Mouse (Mus musculus): ENCODE results near the gene Aoc2. TPM values are rescaled to one million over a fixed set of nuclear protein-coding genes. Genes with fewer than 3 reads are reported as not detected.

Aoc2 gene
- polyA plus RNA-seq, 1 experiment from 2014 or later = 1.8 TPM

DNA sequence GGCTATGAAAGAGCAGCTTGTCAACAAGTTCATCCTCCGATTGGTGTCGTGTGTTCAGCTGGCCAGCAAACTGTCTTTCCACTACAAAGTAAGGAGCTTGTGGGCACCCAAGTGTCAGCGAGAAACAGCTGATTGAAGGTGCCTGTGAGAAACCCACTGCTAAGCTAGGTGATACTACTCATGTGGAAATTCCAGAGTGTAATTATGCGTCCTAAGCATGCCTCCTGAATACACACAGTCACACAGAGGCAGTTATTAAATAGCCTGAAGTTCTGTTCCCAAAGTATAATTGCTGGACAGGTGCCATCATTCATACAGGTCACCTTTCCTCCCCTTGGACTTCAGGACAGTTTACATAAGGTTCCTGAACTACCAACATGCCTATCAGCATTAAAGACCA is 41.1 kb upstream of the Aoc2 start:
- H3K4me3 ChIP-seq (ENCODE audit: low read depth, low read length) = no peak overlapping the region
- WGBS (ENCODE audit: insufficient replicate concordance) = 66% methylated on average over 4 of the region's 4 CpGs
- H3K9ac ChIP-seq (ENCODE audit: low read depth, low read length) = no peak overlapping the region
- no peak overlapping the region for H3K4me2 ChIP-seq (ENCODE audit: low read depth, low read length)
- H3K27ac ChIP-seq (ENCODE audit: low read length) = no peak overlapping the region
- H3K4me1 ChIP-seq (ENCODE audit: control insufficient read depth, low read depth, low read length) = peaks cover 4% of the 10 kb centered on the region
- peaks cover 10% of the 10 kb centered on the region for H3K36me3 ChIP-seq (ENCODE audit: control insufficient read depth, insufficient read depth)
- ATAC-seq (ENCODE audit: low read depth) = no peak
- H3K9me3 ChIP-seq (replicated peaks; ENCODE audit: control insufficient read depth, low read length) = no peaks in the 10 kb centered on the region
- H3K27me3 ChIP-seq (ENCODE audit: control insufficient read depth, insufficient read depth, low read depth, low read length) = no peaks in the 10 kb centered on the region

DNA sequence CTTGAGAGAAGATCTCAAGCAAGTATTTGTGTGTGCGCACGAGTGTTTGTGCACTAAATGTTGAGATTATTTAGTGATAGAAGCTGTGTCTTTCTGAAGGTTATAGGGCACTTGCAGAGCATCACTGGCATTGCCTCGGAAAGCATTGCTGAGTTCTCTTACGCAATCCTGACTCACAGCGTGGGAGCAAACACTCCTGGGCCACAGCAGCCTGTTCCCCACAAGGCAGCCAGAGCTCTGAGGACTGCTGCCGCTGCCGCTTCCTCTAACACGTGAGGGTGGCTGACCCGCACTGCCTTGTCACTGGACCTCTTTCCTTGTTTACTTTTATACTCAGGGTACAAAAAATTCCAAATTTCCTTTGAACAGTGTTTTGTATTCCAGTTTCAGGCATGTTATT is 37.6 kb upstream of the Aoc2 start:
- H3K27ac ChIP-seq (ENCODE audit: low read length) = no peak overlapping the region
- ATAC-seq (ENCODE audit: low read depth) = peak; percentile 50; the same call in 1 of the 2 replicates
- H3K9me3 ChIP-seq (replicated peaks; ENCODE audit: control insufficient read depth, low read length) = no peaks in the 10 kb centered on the region
- no peak overlapping the region for H3K4me2 ChIP-seq (ENCODE audit: low read depth, low read length)
- no peaks in the 10 kb centered on the region for H3K27me3 ChIP-seq (ENCODE audit: control insufficient read depth, insufficient read depth, low read depth, low read length)
- H3K4me1 ChIP-seq (ENCODE audit: control insufficient read depth, low read depth, low read length) = no peaks in the 10 kb centered on the region; the same call in 1 of the 2 replicates
- no peak overlapping the region for H3K4me3 ChIP-seq (ENCODE audit: low read depth, low read length)
- H3K9ac ChIP-seq (ENCODE audit: low read depth, low read length) = no peak overlapping the region
- peaks cover 43% of the 10 kb centered on the region for H3K36me3 ChIP-seq (ENCODE audit: control insufficient read depth, insufficient read depth)
- WGBS (ENCODE audit: insufficient replicate concordance) = 61% methylated on average over 9 of the region's 9 CpGs

DNA sequence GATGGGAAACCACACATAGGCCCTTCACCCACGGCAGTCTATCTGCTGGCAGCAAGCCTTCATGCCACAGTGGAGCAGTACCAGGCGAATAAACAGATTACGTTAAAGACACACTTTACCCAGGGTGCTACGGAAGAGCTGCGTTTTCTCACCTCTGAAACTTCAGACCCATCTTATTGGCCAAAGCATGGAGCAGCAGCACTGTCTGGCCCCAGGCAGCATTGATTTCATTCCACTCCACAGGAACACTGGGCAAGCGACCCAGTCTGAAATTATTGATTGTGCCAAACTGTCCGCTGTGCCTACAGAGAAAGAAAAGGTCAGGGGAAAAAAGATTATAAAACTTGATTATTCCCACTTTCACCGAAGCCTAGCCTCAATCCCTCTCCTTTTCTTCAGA is 33.6 kb upstream of the Aoc2 start:
- peaks cover 73% of the 10 kb centered on the region for H3K36me3 ChIP-seq (ENCODE audit: control insufficient read depth, insufficient read depth)
- no peak overlapping the region for H3K4me3 ChIP-seq (ENCODE audit: low read depth, low read length)
- H3K27ac ChIP-seq (ENCODE audit: low read length) = no peak overlapping the region
- no peaks in the 10 kb centered on the region for H3K4me1 ChIP-seq (ENCODE audit: control insufficient read depth, low read depth, low read length)
- no peaks in the 10 kb centered on the region for H3K9me3 ChIP-seq (replicated peaks; ENCODE audit: control insufficient read depth, low read length)
- H3K27me3 ChIP-seq (ENCODE audit: control insufficient read depth, insufficient read depth, low read depth, low read length) = no peaks in the 10 kb centered on the region
- H3K9ac ChIP-seq (ENCODE audit: low read depth, low read length) = no peak overlapping the region
- ATAC-seq (ENCODE audit: low read depth) = no peak
- H3K4me2 ChIP-seq (ENCODE audit: low read depth, low read length) = no peak overlapping the region
- WGBS (ENCODE audit: insufficient replicate concordance) = 92% methylated on average over 8 of the region's 8 CpGs

DNA sequence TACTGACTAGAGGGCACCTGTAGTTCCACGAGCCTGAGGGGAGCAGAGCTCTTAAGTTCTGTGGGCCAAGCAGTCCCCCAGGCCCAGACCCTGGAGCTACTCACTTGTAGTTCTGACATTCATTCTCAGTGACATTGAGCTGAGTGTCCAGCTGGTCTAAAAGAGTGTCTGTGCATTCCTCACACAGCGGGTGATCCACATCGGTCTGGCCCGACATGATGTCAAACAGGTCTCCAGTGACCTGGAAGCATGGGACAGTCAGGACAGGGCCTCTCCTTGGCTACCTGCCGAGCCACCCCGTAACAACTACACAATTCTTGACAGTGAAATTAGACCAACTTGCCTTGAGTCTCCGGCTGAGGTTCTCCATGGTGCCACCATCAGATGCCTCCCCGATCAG is 29.7 kb upstream of the Aoc2 start:
- Histone ChIP-seq H3K4me1 (ENCODE audit: control insufficient read depth, low read depth, low read length) (peaks cover under 1% of the 10 kb centered on the region; the same call in 1 of the 2 replicates), H3K4me2 (ENCODE audit: low read depth, low read length) (no peak overlapping the region), H3K9me3 (replicated peaks; ENCODE audit: control insufficient read depth, low read length) (no peaks in the 10 kb centered on the region), H3K27me3 (ENCODE audit: control insufficient read depth, insufficient read depth, low read depth, low read length) (no peaks in the 10 kb centered on the region), H3K36me3 (ENCODE audit: control insufficient read depth, insufficient read depth) (peaks cover 61% of the 10 kb centered on the region), H3K27ac (ENCODE audit: low read length) (no peak overlapping the region), H3K4me3 (ENCODE audit: low read depth, low read length) (no peak overlapping the region), H3K9ac (ENCODE audit: low read depth, low read length) (no peak overlapping the region)
- ATAC-seq (ENCODE audit: low read depth) = no peak
- WGBS (ENCODE audit: insufficient replicate concordance) = 94% methylated on average over 8 of the region's 8 CpGs

DNA sequence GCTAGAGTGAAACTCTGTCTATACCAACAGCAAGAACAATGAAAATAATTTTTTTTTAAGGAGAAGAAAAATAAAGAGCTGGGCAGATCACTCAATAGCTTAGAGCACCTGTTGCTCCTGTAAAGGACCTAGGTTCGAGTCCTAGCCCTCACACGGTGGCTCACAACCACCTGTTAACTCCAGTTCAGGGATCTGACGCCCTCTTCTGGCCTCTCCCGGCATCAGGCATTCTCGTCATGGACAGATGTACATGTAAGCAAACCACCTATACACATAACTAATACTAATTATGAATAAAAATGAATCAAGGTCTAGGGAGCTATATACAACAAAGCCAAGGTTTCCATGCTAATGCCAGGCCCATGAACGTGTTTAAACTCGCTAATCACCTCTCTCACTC is 24.0 kb upstream of the Aoc2 start:
- Histone ChIP-seq H3K27ac (ENCODE audit: low read length) (peak overlapping the region; percentile 79), H3K36me3 (ENCODE audit: control insufficient read depth, insufficient read depth) (peaks cover 13% of the 10 kb centered on the region), H3K4me1 (ENCODE audit: control insufficient read depth, low read depth, low read length) (peaks cover 15% of the 10 kb centered on the region), H3K9me3 (replicated peaks; ENCODE audit: control insufficient read depth, low read length) (no peaks in the 10 kb centered on the region), H3K4me2 (ENCODE audit: low read depth, low read length) (peak overlapping the region; percentile 71), H3K9ac (ENCODE audit: low read depth, low read length) (peak overlapping the region; percentile 87), H3K4me3 (ENCODE audit: low read depth, low read length) (peak overlapping the region; percentile 85), H3K27me3 (ENCODE audit: control insufficient read depth, insufficient read depth, low read depth, low read length) (no peaks in the 10 kb centered on the region)
- 49% methylated on average over 7 of the region's 7 CpGs for WGBS (ENCODE audit: insufficient replicate concordance)
- ATAC-seq (ENCODE audit: low read depth) = no peak

DNA sequence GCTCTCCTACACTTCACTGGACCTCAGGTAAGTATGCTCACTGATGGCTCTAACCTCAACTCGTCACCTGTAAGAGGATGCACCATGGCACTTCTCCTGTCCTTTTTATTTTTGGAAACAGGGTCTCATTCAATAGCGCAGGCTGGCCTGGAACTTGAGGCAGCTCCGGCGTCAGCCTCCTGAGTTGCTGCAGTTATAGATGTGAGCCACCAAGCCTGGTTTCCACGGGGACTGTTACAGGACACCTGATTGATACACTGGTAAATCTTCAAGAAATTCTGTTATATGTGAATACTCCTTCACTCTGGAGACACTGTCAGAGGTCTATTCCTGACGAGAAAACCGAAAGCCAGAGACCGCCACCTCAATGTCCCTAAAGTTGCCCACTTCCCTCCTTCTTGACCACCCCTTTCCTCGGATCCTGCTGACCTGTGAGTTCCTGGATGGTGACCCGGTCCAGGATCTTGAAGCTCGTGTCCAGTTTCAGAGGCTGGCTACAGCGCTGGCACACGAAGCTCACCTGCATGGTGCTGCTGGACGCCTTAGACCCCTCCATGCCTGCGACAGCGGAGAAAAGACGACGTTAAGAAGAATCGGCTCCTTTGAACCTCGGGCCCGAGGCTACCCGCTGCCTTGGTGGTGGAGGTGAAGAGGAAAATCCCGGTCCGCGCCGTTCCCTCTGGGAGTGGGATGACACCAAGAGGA is 23.4 kb upstream of the Aoc2 start:
- H3K4me1 ChIP-seq (ENCODE audit: control insufficient read depth, low read depth, low read length) = peaks cover 15% of the 10 kb centered on the region
- 7% methylated on average over 26 of the region's 26 CpGs for WGBS (ENCODE audit: insufficient replicate concordance)
- H3K4me2 ChIP-seq (ENCODE audit: low read depth, low read length) = peak overlapping the region; percentile 71
- H3K27ac ChIP-seq (ENCODE audit: low read length) = peak overlapping the region; percentile 79
- no peaks in the 10 kb centered on the region for H3K9me3 ChIP-seq (replicated peaks; ENCODE audit: control insufficient read depth, low read length)
- H3K4me3 ChIP-seq (ENCODE audit: low read depth, low read length) = peak overlapping the region; percentile 85
- no peaks in the 10 kb centered on the region for H3K27me3 ChIP-seq (ENCODE audit: control insufficient read depth, insufficient read depth, low read depth, low read length)
- peaks cover 11% of the 10 kb centered on the region for H3K36me3 ChIP-seq (ENCODE audit: control insufficient read depth, insufficient read depth)
- H3K9ac ChIP-seq (ENCODE audit: low read depth, low read length) = peak overlapping the region; percentile 87
- peak; percentile 48 for ATAC-seq (ENCODE audit: low read depth)

DNA sequence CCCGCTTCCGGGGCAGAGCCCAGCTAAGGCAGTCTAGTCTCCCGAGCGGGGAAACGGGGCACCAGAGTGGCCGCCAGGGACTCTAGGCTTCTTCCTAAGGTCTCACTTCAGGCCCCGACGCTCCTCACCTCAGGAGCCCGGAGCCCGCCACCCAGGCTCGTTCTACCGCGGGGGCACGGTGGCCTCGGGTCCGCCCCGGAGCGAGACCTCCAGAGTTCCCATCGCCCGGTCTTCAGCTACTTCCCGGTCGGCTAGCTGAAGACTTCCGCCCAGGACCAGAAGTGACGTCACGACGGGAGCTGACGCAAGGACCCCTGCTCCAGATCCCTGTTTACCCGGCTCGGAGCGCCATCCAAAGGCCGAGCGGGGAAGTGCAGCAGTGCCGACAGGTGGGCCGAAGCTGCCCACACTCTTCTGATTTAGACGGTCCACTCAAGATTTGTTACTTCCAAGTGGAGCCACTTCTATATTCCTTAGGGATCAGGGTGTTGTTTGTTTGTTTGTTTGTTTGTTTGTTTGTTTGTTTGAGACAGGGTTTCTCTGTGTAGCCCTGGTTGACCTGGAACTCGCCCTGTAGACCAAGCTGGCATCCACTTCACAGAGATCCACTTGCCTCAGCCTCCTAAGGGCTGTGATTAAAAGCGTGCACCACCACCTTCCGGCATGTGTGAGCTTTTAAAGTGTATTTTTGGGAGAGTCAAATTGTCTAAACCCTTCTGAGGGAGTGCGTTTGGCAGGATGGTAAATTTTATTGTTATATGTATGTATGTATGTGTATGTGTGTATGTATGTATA is 22.7 kb upstream of the Aoc2 start, which contains the start of gene Becn1:
Gene Becn1 (minus strand): TSS at position 283 of the 795 bp plus-strand sequence.
- Histone ChIP-seq H3K9ac (ENCODE audit: low read depth, low read length) (peak within 1 kb of the TSS; percentile 87), H3K27ac (ENCODE audit: low read length) (peak within 1 kb of the TSS; percentile 79)
- WGBS (ENCODE audit: insufficient replicate concordance) = 6% methylated on average over 39 of the region's 39 CpGs

DNA sequence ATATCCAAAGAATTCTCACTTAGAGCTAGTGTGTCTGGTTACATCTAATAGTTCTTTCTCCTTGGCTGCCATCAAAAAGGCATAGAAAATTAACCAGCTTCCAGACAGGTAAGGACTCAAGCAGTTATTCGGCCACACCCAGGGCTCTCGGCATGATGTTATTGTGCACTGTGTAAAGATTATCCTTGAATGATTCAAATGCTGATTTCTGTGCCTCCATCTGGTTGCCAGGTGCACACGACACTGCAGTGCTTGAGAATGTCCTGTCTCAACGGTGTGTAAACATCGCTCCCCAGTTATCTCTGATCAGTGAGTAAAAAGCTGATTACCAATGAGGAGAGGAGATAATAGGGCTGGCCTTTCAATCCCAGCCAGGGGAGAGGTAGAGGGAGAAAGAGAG is 17.1 kb upstream of the Aoc2 start:
- H3K9me3 ChIP-seq (replicated peaks; ENCODE audit: control insufficient read depth, low read length) = no peaks in the 10 kb centered on the region
- H3K4me3 ChIP-seq (ENCODE audit: low read depth, low read length) = no peak overlapping the region
- H3K36me3 ChIP-seq (ENCODE audit: control insufficient read depth, insufficient read depth) = no peaks in the 10 kb centered on the region
- no peak overlapping the region for H3K4me2 ChIP-seq (ENCODE audit: low read depth, low read length)
- WGBS (ENCODE audit: insufficient replicate concordance) = 30% methylated on average over 5 of the region's 5 CpGs
- no peak overlapping the region for H3K9ac ChIP-seq (ENCODE audit: low read depth, low read length)
- no peaks in the 10 kb centered on the region for H3K27me3 ChIP-seq (ENCODE audit: control insufficient read depth, insufficient read depth, low read depth, low read length)
- H3K4me1 ChIP-seq (ENCODE audit: control insufficient read depth, low read depth, low read length) = no peaks in the 10 kb centered on the region; the same call in 1 of the 2 replicates
- no peak overlapping the region for H3K27ac ChIP-seq (ENCODE audit: low read length)
- ATAC-seq (ENCODE audit: low read depth) = no peak

More for the DNA sequence above, 22.7 kb upstream of the Aoc2 start, which contains the start of gene Becn1:
- peak within 1 kb of the TSS; percentile 71 for H3K4me2 ChIP-seq (ENCODE audit: low read depth, low read length)
- ATAC-seq (ENCODE audit: low read depth) = peak; percentile 96
- H3K36me3 ChIP-seq (ENCODE audit: control insufficient read depth, insufficient read depth) = peaks cover 11% of the 10 kb centered on the region
- H3K4me3 ChIP-seq (ENCODE audit: low read depth, low read length) = peak within 1 kb of the TSS; percentile 85
- H3K4me1 ChIP-seq (ENCODE audit: control insufficient read depth, low read depth, low read length) = peaks cover 15% of the 10 kb centered on the region
- H3K9me3 ChIP-seq (replicated peaks; ENCODE audit: control insufficient read depth, low read length) = no peaks in the 10 kb centered on the region
- H3K27me3 ChIP-seq (ENCODE audit: control insufficient read depth, insufficient read depth, low read depth, low read length) = no peaks in the 10 kb centered on the region

DNA sequence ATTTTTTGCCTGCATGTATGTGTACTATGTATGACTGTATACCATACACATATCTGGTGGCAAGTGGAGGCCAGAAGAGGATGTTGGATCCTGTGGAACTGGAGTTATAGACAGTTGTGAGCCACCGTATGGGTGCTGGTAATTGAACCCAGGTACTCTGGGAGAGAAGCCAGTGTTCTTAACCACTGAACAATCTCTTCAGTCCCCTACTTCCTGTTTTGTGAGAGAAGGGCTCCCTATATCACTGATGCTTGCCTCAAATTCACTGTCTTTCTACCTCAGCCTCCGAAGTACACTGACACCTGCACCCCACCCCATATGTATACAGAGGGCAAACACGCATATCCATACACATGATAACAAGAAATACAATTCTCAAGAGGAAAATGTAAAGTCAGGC is 13.8 kb upstream of the Aoc2 start:
- Histone ChIP-seq H3K9me3 (replicated peaks; ENCODE audit: control insufficient read depth, low read length) (no peaks in the 10 kb centered on the region), H3K36me3 (ENCODE audit: control insufficient read depth, insufficient read depth) (no peaks in the 10 kb centered on the region), H3K4me3 (ENCODE audit: low read depth, low read length) (no peak overlapping the region), H3K27me3 (ENCODE audit: control insufficient read depth, insufficient read depth, low read depth, low read length) (no peaks in the 10 kb centered on the region), H3K27ac (ENCODE audit: low read length) (no peak overlapping the region), H3K9ac (ENCODE audit: low read depth, low read length) (no peak overlapping the region), H3K4me2 (ENCODE audit: low read depth, low read length) (no peak overlapping the region), H3K4me1 (ENCODE audit: control insufficient read depth, low read depth, low read length) (peaks cover 15% of the 10 kb centered on the region)
- ATAC-seq (ENCODE audit: low read depth) = no peak
- 70% methylated on average over 3 of the region's 3 CpGs for WGBS (ENCODE audit: insufficient replicate concordance)
